Mouse (Mus musculus) MEL-GATA-1-ER (cell line): ENCODE measurements around the gene Akap13.

ENCODE experiments used
- DNase-seq: peaks from one replicate; pipeline ENCODE4 v3.0.0-alpha.2; 2012; ENCODE audit warnings: low read depth; ENCODE audit errors: extremely low read depth

The Akap13 gene

GRCm38 (mm10) chr7:75558225-75558624, 102.9 kb downstream of the Akap13 start:
- DNase-seq, result no peak

DNA sequence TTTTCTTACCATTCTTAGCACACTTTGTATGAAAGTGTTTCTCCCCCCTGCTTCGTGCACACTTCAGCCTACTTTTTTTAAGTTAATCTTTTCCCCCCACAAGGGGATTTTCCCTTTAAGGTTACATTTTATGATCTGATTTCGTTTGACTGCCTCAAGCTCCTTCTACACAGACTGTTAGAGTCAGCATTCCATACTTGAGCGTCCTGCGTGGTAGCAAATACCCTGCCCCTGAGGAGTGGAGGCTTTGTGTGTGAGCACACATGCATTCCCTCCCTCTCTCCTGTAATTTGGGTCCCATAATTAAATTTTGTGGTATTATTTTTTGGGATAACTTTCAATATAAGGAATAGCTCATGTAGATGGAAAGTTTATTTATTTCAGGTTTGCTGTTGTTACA, 103.8 kb downstream of the Akap13 start:
- no peak for DNase-seq

DNA sequence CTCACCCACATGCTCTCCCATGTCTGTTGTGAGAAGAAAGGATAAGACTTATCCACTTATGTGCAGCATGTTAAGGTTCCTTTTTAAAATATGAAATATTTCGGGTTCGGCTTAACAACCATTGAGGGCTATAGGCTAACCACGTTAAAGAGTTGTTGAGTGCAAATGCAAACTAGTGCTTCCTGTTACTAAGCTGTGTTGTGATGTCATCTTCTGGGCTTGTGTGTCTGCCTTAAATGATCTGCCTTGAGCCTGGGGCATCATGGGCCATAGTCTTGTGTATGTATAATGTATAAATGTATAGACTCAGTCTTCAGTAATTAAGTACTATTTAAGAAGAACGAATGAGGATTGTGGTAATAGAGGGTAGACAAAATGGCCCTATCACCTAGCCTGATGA, 104.6 kb downstream of the Akap13 start:
- DNase-seq, result no peak

GRCm38 (mm10) chr7:75560566-75560965, 105.2 kb downstream of the Akap13 start:
- DNase-seq, result no peak

GRCm38 (mm10) chr7:75561134-75561533, 105.8 kb downstream of the Akap13 start:
- DNase-seq, result no peak

GRCm38 (mm10) chr7:75568276-75568675, 112.9 kb downstream of the Akap13 start:
- DNase-seq, result no peak

DNA sequence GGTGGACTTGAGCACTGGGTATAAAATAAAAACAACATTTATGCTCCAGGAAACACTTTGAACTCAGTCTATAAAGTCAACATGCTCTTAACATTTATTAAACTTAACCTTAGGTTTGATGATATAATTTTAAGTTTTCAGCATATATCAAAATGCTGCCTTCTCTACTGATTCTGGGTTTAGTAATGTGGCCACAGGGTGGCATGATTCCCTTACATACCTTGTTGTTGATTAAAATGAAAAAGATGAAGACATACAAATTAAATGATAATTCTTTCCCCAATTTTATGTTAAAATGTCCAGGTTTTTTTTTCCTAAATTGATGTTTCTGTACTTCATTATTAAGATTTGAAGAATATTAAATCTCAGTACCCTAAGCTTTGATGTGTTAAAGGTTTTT, 113.5 kb downstream of the Akap13 start:
- DNase-seq, result no peak

GRCm38 (mm10) chr7:75570218-75570617, 114.9 kb downstream of the Akap13 start:
- DNase-seq, result no peak

- no peak for DNase-seq
These were observed 115.7 kb downstream of the Akap13 start for GRCm38 (mm10) chr7:75571078-75571477.

DNA sequence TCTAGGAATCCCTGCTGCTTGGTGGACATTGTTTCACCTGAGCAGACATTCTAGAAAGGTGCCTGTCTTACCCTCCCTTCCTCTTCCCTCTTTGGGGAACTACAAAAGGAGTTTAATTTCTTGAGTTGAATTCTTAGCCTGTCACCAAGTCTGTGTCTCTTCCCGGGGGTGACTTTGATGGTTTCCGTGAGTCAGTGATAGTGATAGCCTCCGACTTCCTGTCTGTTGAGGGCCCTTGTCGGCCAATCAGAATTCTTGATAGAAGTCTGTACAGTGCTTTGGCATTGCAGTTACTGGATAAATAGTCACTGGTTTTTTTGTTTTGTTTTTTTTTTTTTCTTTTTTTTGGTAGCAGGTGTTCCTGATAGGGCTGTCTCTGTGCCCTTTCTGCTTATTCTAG, 116.8 kb downstream of the Akap13 start:
- DNase-seq, result peak; percentile 72

DNA sequence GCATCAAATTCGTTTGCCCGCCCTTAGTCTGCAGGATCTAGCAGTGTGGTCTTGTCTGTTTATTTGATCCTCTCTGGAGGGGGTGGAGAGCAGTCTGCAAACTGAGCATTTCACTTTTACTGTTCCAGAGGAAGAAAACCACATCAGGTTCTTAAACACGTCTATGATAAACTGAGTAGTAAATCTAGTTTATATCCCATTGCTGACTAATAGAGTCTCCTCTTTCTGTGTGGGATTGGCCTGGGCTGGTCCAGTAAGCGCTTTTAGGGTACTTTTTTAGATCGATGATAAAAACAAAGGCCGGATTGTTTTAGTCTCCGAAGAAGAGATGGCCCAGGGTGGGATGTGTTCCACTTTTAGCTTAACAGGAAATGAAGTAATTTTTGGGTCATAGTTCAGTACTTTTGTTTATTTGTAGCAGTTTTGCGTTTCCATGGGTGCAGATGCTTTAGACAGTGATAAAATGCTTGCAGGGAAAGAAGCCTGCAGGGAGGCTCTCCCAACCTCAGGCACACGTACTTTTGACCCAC, 119.9 kb downstream of the Akap13 start:
- no peak for DNase-seq

DNA sequence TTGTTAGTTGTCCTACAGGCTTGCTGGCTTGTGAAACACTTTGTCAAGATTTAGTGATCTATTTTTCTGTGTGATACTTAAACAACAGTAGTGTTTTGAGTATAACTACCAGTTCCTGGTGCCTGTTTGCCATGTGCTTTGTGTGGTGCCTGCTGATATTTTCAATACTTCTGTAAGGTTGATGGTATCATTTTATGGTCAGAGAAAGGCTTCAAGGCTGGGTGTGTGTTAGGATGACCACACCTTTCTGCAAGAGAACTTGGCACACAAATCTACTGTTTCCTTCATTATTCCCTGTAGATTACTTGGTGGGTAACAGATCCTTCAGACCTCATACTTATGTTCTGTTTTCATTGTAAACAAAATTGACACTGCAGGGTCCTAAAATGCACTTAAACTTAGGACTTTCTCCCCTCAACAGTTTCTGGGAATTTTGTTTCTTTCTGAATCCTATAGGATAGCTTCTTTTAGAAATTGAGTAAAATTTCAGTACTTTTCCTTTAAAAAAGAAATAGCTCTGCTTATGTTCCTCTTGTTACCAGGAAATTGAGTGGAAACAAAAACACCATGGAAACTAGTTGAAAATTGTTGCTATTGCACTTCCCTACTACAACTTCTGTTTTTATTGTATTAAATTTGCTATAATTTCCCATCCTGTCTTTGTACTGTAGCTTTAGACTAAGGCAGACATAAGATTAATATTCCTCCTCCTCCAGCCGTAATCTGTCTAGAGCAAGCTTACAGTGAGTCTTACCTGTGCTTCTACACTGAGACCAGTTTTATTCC, 120.7 kb downstream of the Akap13 start:
- DNase-seq, result no peak

DNA sequence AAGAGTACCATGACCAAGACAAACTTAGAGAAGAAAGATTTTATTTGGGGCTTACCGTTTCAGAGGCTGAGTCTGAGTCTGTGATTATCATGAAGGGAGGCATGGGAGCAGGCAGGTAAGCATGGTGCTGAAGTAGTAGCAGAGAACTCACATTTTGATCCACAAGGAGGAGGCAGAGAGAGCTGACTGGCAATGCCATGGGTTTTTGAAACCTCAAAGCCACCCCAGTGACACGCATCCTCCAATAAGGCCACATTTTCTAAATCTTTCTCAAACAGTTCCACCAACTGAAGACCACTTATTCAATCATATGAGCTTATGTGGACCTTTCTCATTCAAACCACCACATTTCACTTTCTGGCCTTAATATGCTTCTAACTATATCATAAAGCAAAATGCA, 121.5 kb downstream of the Akap13 start:
- DNase-seq, result no peak

- no peak for DNase-seq
These were observed 122.0 kb downstream of the Akap13 start for GRCm38 (mm10) chr7:75577353-75577752.

GRCm38 (mm10) chr7:75578647-75579046, 123.3 kb downstream of the Akap13 start:
- DNase-seq, result no peak

- DNase-seq, result no peak
These were observed 126.8 kb downstream of the Akap13 start for GRCm38 (mm10) chr7:75582091-75582490.

- peak; percentile 60 for DNase-seq
These were observed 128.8 kb downstream of the Akap13 start for GRCm38 (mm10) chr7:75584100-75584499.

GRCm38 (mm10) chr7:75585409-75585808, 130.1 kb downstream of the Akap13 start:
- no peak for DNase-seq

- DNase-seq, result peak; percentile 71
These were observed 130.8 kb downstream of the Akap13 start for GRCm38 (mm10) chr7:75586113-75586512.

DNA sequence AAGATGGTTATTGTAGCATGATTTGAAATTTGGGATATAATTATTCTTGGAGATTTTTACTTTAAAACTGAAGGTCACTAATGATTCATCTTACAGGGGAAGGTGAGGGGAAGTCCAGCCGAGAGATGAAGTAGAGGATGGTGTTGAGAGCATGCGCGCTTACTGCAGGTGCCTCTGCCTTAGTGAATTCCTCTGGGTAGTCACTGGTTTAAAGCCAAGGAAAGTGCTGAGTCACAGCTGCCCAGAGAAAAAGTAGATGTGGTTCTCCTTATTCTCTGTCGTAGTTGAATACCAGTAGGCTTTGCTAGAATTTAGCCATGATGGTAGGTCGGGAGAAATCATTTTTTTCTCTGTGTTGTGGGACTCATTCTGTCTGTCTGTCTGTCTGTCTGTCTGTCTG, 132.4 kb downstream of the Akap13 start:
- DNase-seq, result no peak

GRCm38 (mm10) chr7:75589304-75589973, 134.1 kb downstream of the Akap13 start:
- DNase-seq, result no peak

DNA sequence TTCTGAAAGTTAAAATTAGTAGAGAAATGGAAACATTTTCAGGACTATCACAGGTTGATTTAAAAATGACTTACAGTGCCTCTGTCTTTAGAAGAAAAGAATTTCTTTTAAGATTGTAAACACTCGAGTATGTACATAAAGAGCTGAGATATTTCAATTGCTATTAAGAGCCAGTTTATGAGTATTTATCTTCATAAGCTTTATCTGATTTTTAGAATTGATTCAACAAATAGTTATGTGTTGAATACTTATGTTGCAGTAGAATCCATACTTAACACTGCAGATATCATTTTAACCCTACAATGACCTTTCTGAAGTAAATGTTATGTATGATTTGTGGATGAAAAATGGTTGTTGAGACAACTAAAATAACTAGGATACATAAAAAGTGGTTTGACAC, 136.6 kb downstream of the Akap13 start:
- DNase-seq, result no peak

GRCm38 (mm10) chr7:75594801-75595200, 139.5 kb downstream of the Akap13 start:
- no peak for DNase-seq
